Mouse (Mus musculus) right cerebral cortex, postnatal 4 days (tissue): ENCODE measurements at regions not wholly inside any gene's neighbourhood (a gene's known extent, or its start where the extent isn't known, plus 50 kb on each side); places are given as distances from the start of the nearest gene placed in this dataset.

ENCODE experiments used
- DNase-seq: peaks from one replicate; pipeline ENCODE4 v3.0.0-alpha.2; 2022

- no peak for DNase-seq
These were observed 50.8 kb upstream of the Zfr start for GRCm38 (mm10) chr15:12066857-12067211.

GRCm38 (mm10) chr15:12066176-12066856, 51.3 kb upstream of the Zfr start:
- DNase-seq = peak; percentile 77

- no peak for DNase-seq
These were observed 58.1 kb upstream of the Sub1 start for GRCm38 (mm10) chr15:12054870-12055269.

- DNase-seq = no peak
These were observed 56.8 kb upstream of the Sub1 start for GRCm38 (mm10) chr15:12053610-12054009.

- no peak for DNase-seq
These were observed 52.2 kb upstream of the Sub1 start for GRCm38 (mm10) chr15:12048965-12049364.

- DNase-seq = no peak
These were observed 51.4 kb upstream of the Sub1 start for GRCm38 (mm10) chr15:12048214-12048507.

- DNase-seq = no peak
These were observed 50.8 kb upstream of the Sub1 start for GRCm38 (mm10) chr15:12047349-12048213.
